Mouse (Mus musculus) liver, adult 2 months (tissue): ENCODE results near the gene Pah.

Source experiments
- CTCF ChIP-seq: fragments of 200-500 bp; IDR thresholded peaks from 2 replicates; pipeline ENCODE4 v1.5.1; 2011; ENCODE audit warnings: low read depth, low read length, control low read depth
- POLR2A ChIP-seq: fragments of 200-500 bp; IDR thresholded peaks from 2 replicates; pipeline ENCODE4 v1.6.1; 2011; ENCODE audit warnings: low read length, control low read depth; ENCODE audit not compliant: insufficient read depth; ENCODE audit errors: extremely low read depth

- TF ChIP-seq CTCF (no peak), POLR2A (no peak)
Observed at GRCm38 (mm10) chr10:87502283-87502682, 19.3 kb upstream of the Pah start.
